Mouse (Mus musculus) brain, embryonic 14.5 days (tissue): ENCODE results near the gene Wfdc8.

Experiments
- CTCF ChIP-seq: fragments of 200-500 bp; IDR thresholded peaks from 2 replicates; pipeline ENCODE4 v1.5.1; 2012; ENCODE audit warnings: inconsistent platforms, mild to moderate bottlenecking, moderate library complexity, borderline replicate concordance; ENCODE audit not compliant: insufficient read depth, insufficient read length; ENCODE audit errors: extremely low read depth
- POLR2A ChIP-seq: fragments of 200-500 bp; IDR thresholded peaks from 2 replicates; pipeline ENCODE4 v1.6.1; 2012; ENCODE audit warnings: mild to moderate bottlenecking, inconsistent platforms, borderline replicate concordance; ENCODE audit not compliant: poor library complexity, insufficient read depth, insufficient read length, severe bottlenecking; ENCODE audit errors: extremely low read depth

DNA sequence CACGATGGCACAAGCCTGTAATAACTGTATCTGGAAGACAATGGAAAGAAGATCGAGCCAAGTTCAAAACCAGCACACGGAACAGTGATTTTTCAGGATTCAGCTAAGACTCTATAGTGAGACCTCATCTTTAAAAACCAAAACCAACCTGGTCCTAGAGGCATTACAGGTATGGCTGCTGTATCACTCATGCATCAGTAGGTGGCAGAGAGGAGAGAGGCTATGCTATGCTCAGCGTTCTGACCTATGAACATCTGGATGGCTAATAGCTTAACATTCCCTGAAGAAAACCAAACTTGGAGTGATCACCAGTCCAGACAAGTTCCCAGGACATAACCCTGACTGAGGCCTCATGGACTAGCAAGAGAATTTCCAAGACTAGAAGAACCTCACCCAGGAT, 8.3 kb upstream of the Wfdc8 start:
- TF ChIP-seq CTCF (no peak), POLR2A (no peak)
